Mouse (Mus musculus) kidney, adult 11 months (tissue): ENCODE measurements at regions not wholly inside any gene's neighbourhood (a gene's known extent, or its start where the extent isn't known, plus 50 kb on each side); places are given as distances from the start of the nearest gene placed in this dataset.

Experiments used
- DNase-seq: peaks from one replicate; pipeline ENCODE4 v3.0.0; 2022

GRCm38 (mm10) chr1:92338589-92338988 lies 135.1 kb downstream of the Ndufa10 start:
- DNase-seq, result no peak

GRCm38 (mm10) chr1:92337450-92337849 lies 136.2 kb downstream of the Ndufa10 start:
- DNase-seq, result no peak

- no peak for DNase-seq
Observed at GRCm38 (mm10) chr1:92332248-92332584, 136.7 kb upstream of the Hdac4 start.

GRCm38 (mm10) chr1:92331559-92332247 lies 136.2 kb upstream of the Hdac4 start:
- DNase-seq, result no peak

- no peak for DNase-seq
Observed at GRCm38 (mm10) chr1:92330181-92330580, 134.7 kb upstream of the Hdac4 start.

GRCm38 (mm10) chr1:92329491-92329890 lies 134.0 kb upstream of the Hdac4 start:
- no peak for DNase-seq

- no peak for DNase-seq
Observed at GRCm38 (mm10) chr1:92327141-92327540, 131.6 kb upstream of the Hdac4 start.

- DNase-seq, result no peak
Observed at GRCm38 (mm10) chr1:92325281-92325680, 129.8 kb upstream of the Hdac4 start.

- DNase-seq, result no peak
Observed at GRCm38 (mm10) chr1:92324091-92324950, 128.8 kb upstream of the Hdac4 start.

- no peak for DNase-seq
Observed at GRCm38 (mm10) chr1:92317131-92317530, 121.6 kb upstream of the Hdac4 start.

- no peak for DNase-seq
Observed at GRCm38 (mm10) chr1:92316191-92316723, 120.8 kb upstream of the Hdac4 start.

- no peak for DNase-seq
Observed at GRCm38 (mm10) chr1:92313001-92313597, 117.6 kb upstream of the Hdac4 start.

- no peak for DNase-seq
Observed at GRCm38 (mm10) chr1:92309883-92310282, 114.4 kb upstream of the Hdac4 start.

GRCm38 (mm10) chr1:92309381-92309780 lies 113.9 kb upstream of the Hdac4 start:
- DNase-seq, result no peak

GRCm38 (mm10) chr1:92308537-92308936 lies 113.0 kb upstream of the Hdac4 start:
- DNase-seq, result no peak

GRCm38 (mm10) chr1:92306042-92306441 lies 110.5 kb upstream of the Hdac4 start:
- DNase-seq, result no peak

- DNase-seq, result no peak
Observed at GRCm38 (mm10) chr1:92299041-92299440, 103.5 kb upstream of the Hdac4 start.

GRCm38 (mm10) chr1:92292681-92293380 lies 97.3 kb upstream of the Hdac4 start:
- no peak for DNase-seq

GRCm38 (mm10) chr1:92286966-92287342 lies 91.5 kb upstream of the Hdac4 start:
- no peak for DNase-seq

- DNase-seq, result no peak
Observed at GRCm38 (mm10) chr1:92286013-92286965, 90.8 kb upstream of the Hdac4 start.

GRCm38 (mm10) chr1:92284155-92284554 lies 88.7 kb upstream of the Hdac4 start:
- DNase-seq, result no peak

- DNase-seq, result no peak
Observed at GRCm38 (mm10) chr1:92277199-92277747, 81.8 kb upstream of the Hdac4 start.
